Mouse (Mus musculus): ENCODE measurements at regions not wholly inside any gene's neighbourhood (a gene's known extent, or its start where the extent isn't known, plus 50 kb on each side); places are given as distances from the start of the nearest gene placed in this dataset.

- DNase-seq (ENCODE audit: low spot score), result no peak
These were observed 61.7 kb upstream of the Gucy1a1 start for GRCm38 (mm10) chr3:82207321-82207720.
